Mouse (Mus musculus): Measurements from ENCODE around the gene Ehbp1l1. TPM values are rescaled to one million over a fixed set of nuclear protein-coding genes. Genes with fewer than 3 reads are reported as not detected.

Gene Ehbp1l1
- polyA plus RNA-seq, 1 experiment from 2014 or later, result 8.4 TPM

DNA sequence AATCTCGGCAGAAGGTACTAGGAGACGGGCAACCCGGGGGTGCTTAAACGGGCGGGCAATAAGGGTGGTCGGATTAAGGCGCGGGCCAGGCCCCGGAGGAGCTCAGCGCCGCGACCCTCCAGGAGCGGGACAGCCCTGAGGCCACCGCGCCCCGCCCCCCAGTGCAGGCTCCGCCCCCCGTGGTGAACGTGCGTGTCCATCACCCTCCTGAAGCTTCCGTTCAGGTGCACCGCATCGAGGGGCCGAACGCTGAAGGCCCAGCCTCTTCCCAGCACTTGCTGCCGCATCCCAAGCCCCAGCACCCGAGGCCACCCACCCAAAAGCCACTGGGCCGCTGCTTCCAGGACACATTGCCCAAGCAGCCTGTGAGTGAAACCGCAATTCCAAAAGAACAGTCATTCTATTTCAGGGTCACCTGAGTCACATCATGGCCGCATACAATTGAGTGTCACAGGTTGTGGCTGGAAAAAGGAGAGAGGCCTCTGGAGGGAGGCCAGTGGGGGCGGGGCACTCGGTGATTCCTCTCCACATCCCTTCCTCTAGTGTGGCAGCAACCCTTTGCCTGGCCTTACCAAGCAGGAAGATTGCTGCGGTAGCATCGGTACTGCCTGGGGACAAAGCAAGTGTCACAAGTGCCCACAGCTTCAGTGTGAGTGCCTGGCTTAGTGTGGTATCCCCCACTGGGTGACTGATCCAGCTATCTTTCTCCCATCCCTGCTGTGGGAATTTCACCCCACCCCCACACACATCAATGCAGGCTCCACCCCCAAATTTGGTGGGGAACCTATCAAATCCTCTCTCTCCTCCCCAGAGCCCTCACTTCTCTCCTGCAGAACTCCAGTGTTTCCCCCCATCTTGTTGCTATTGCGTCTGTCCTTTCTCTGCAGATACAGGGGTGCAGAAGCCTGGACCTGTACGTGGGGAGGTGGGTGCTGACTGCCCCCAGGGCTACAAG, 19.9 kb upstream of the Ehbp1l1 start:
- WGBS, result 4% methylated on average over 36 of the region's 36 CpGs
- DNase-seq (ENCODE audit: low spot score), result peak; percentile 68
- Histone ChIP-seq H3K36me3 (0 out of 2 replicates have a peak, but pooled peaks cover 2% of the 10 kb centered on the region), H3K9me3 (replicated peaks) (no peaks in the 10 kb centered on the region), H3K4me3 (peak overlapping the region; percentile 48), H3K27ac (peak overlapping the region; percentile 50), H3K4me1 (peaks cover 61% of the 10 kb centered on the region), H3K27me3 (ENCODE audit: low read depth, poor library complexity, severe bottlenecking) (peaks cover 86% of the 10 kb centered on the region)

DNA sequence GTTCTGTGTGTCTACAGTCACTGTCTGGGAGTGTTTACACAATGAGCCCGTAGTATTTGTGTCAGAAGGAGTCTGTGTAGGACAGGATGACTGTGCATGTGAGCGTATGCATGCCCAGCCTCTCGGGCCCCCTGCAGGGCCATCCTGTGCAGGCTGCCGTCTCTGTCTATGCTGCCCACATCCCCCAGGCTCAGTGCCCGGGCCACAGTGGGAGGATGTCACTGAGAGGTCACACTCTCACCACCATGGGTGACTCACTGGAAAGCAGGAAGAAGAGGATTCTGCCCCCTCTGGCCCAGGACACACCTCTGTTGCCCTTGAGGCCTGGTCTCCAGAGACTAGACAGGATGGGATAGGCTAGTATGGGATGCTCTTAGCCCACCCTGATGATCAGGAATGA, 17.5 kb upstream of the Ehbp1l1 start:
- Histone ChIP-seq H3K4me3 (0 out of 2 replicates have a peak overlapping the region, but pooled peaks have one; percentile 16), H3K9me3 (replicated peaks) (no peaks in the 10 kb centered on the region), H3K36me3 (0 out of 2 replicates have a peak, but pooled peaks cover 2% of the 10 kb centered on the region), H3K27ac (no peak overlapping the region), H3K27me3 (ENCODE audit: low read depth, poor library complexity, severe bottlenecking) (peaks cover 86% of the 10 kb centered on the region), H3K4me1 (peaks cover 66% of the 10 kb centered on the region)
- 75% methylated on average over 5 of the region's 5 CpGs for WGBS
- no peak for DNase-seq (ENCODE audit: low spot score)

DNA sequence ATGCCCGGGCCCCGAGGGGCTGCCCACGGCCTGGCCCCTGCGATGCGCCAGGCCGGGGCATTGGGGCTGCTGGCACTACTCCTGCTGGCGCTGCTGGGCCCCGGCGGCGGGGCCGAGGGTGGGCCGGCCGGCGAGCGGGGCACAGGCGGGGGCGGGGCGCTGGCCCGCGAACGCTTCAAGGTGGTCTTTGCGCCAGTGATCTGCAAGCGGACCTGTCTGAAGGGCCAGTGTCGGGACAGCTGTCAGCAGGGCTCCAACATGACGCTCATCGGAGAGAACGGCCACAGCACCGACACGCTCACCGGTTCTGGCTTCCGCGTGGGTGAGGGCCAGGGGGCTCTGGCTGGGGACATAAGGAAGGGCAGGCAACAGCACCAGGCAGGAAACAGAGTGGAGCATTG, 16.1 kb upstream of the Ehbp1l1 start:
- peaks cover 64% of the 10 kb centered on the region for H3K4me1 ChIP-seq
- DNase-seq (ENCODE audit: low spot score), result peak; percentile 74
- H3K4me3 ChIP-seq, result peak overlapping the region; percentile 81
- WGBS, result under 1% methylated on average over 32 of the region's 32 CpGs
- 0 out of 2 replicates have a peak, but pooled peaks cover 2% of the 10 kb centered on the region for H3K36me3 ChIP-seq
- H3K27ac ChIP-seq, result peak overlapping the region; percentile 92
- H3K9me3 ChIP-seq (replicated peaks), result no peaks in the 10 kb centered on the region
- peaks cover 77% of the 10 kb centered on the region for H3K27me3 ChIP-seq (ENCODE audit: low read depth, poor library complexity, severe bottlenecking)

DNA sequence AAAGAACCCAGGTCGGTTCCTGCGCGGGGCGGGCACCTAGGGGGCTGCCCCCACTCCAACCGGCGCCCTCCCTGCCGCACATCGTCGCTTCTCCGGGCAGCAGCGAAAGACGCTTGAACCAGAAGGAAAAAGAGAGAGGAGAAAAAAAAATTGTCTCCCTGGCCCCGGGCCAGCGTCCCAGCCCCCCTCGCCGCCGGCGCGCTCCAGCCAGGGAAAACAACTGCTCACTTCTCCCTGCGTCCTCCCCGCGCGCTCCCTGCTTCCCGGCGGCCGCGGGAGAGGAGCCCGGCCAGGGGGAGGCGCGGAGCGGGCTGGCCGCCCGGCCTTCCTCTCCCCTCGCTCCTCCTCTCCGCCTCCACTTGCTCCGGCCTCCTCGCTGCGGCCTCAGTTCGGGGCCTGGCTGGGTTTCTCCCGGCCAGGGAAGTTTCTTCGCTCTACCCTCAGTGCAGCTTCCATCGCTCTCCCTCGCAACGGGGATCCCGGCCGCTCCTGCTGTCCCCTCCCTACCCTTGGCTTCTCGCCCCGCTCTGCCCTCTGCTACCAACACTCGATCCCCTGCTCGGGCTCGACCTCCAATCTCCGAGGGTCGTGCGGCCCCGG, 15.6 kb upstream of the Ehbp1l1 start:
- under 1% methylated on average over 54 of the region's 55 CpGs for WGBS
- Histone ChIP-seq H3K36me3 (0 out of 2 replicates have a peak, but pooled peaks cover 2% of the 10 kb centered on the region), H3K4me3 (peak overlapping the region; percentile 81), H3K4me1 (peaks cover 59% of the 10 kb centered on the region), H3K9me3 (replicated peaks) (no peaks in the 10 kb centered on the region), H3K27ac (peak overlapping the region; percentile 92), H3K27me3 (ENCODE audit: low read depth, poor library complexity, severe bottlenecking) (peaks cover 72% of the 10 kb centered on the region)
- peak; percentile 78 for DNase-seq (ENCODE audit: low spot score)

DNA sequence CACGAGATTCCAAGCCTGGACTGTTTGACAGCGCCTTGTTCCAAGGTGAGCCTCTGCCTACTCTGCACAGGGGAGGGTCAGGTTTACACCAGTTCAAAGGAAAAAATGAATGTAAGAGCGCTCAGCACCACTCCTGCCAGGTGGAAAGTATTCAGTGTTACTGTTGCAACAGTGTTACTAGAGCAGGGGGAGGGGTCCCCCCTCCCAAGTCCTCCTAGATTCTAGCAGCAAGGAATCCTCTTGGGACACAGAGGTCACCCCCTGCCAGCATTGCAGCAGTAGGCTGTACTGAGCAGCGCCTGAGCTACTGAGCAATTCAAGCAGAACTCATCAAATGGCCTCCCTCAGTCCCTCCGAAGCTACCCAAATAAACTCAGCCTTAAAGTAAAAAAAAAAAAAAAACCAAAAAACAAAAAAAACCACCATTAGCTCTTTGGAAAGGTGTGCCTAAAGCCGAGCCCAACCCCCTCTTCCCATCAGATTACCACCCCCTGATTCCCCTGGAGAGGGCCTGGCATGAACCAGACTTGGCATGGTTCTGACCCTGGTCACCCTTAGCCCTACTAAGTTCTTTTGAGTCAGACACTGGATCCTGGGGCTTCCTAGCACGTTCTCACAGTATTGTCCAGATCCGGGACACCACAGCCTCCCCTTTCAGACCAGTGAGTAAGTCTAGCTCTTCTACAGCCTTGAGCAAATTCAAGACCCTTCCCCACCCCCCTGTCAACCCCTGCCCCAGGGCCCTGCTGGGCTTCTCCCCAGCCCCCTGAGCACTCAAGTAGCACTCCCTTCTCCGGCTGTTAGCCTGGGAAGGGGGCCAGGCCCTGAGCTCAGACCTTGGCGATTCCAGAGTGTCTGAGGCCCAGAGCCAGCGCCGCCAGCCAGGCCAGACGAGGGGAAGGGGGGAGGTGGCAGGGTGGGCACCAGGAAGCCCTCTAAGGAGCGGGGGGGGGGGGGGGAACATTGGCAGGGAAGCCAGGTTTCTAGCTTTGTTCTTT, 14.5 kb upstream of the Ehbp1l1 start, which contains the start of gene Ltbp3:
TSS of gene Ltbp3 (plus strand) at position 585 of the 998 bp plus-strand sequence.
- 23% methylated on average over 14 of the region's 14 CpGs for WGBS
- Histone ChIP-seq H3K9me3 (replicated peaks) (no peaks in the 10 kb centered on the region), H3K4me3 (peak within 1 kb of the TSS; percentile 81), H3K27ac (peak within 1 kb of the TSS; percentile 92), H3K36me3 (0 out of 2 replicates have a peak, but pooled peaks cover 2% of the 10 kb centered on the region), H3K4me1 (peaks cover 48% of the 10 kb centered on the region), H3K27me3 (ENCODE audit: low read depth, poor library complexity, severe bottlenecking) (peaks cover 64% of the 10 kb centered on the region)
- DNase-seq (ENCODE audit: low spot score), result peak; percentile 49

DNA sequence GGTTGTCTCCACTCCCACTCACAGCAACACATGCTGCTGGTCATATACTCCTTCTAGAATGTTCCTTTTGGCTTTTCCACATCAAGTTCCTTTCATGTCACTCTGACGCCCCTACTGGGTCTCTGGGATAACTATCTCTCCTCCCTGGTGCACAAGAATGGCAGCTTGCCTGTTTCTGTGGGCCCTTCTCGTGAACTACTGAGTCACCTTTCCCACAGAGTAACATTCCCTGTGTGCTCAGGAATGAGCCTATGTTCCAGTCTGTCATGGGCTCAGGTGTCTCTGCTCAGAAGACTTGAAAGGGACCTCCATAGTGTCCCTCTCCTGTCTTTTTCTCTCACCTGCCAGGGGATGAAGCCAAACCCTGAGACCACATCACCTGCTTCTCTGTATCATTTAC, 13.3 kb upstream of the Ehbp1l1 start:
- peaks cover 52% of the 10 kb centered on the region for H3K27me3 ChIP-seq (ENCODE audit: low read depth, poor library complexity, severe bottlenecking)
- no peak overlapping the region; the same call in 1 of the 2 replicates for H3K4me3 ChIP-seq
- DNase-seq (ENCODE audit: low spot score), result no peak
- no peaks in the 10 kb centered on the region for H3K9me3 ChIP-seq (replicated peaks)
- H3K27ac ChIP-seq, result no peak overlapping the region
- H3K36me3 ChIP-seq, result 0 out of 2 replicates have a peak, but pooled peaks cover 2% of the 10 kb centered on the region
- WGBS, result 63% methylated on average over 2 of the region's 2 CpGs
- peaks cover 43% of the 10 kb centered on the region for H3K4me1 ChIP-seq

DNA sequence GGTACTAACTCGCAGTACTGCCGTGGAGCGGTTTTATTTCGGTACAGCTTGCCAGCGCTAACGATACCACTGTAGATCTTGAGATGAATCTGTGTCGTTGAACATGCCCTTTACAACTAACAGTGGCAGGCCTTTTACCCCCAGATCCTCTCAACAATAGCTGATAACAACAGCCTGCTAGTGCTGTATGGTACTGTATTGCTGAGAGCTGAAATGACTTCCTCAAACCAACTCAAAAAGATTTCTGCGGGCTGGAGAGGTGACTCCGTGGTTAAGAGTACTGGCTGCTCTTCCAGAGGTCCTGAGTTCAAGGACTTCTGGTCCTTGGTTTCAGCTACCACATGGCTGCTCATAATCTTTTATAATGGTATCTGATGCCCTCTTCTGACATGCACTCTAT, 8.2 kb upstream of the Ehbp1l1 start:
- no peak for DNase-seq (ENCODE audit: low spot score)
- Histone ChIP-seq H3K4me1 (peaks cover 26% of the 10 kb centered on the region), H3K27me3 (ENCODE audit: low read depth, poor library complexity, severe bottlenecking) (peaks cover 13% of the 10 kb centered on the region), H3K9me3 (replicated peaks) (no peaks in the 10 kb centered on the region), H3K4me3 (no peak overlapping the region), H3K27ac (no peak overlapping the region), H3K36me3 (peaks cover 8% of the 10 kb centered on the region)
- 81% methylated on average over 9 of the region's 9 CpGs for WGBS

DNA sequence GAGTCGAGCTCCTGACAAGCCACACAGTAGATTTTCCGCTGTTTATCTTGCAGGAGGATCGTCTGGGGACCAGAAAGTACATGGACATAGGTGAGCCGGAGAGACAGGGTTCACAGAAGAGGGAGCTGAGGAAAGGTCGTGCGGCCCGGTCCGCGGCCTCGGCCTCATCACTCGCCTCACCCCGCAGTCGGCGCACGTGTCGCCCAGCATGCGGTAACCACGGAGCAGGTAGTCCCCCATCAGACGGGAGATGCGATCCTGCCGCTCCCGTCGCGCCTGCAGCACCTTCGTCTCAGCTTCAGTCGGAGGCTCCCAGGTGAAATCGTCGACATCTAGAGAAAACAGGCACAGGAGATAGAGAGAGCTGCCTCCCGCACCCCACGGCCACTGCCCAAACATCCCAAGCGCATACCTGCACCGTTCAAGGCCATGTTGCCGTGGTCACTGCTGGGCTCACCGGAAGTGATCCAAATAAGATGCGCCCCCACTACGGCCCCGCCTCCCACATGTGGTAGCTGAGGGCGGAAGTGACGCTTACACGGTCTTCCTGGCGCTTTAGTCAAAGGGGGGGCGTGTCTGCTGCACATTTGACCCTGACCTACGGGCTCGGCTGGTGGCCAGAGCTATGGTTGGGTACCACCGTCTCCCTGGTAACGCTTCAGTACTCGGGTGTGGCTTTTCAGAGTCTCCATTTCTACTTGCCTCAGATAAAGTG, 5.3 kb upstream of the Ehbp1l1 start:
- Histone ChIP-seq H3K4me1 (peaks cover 52% of the 10 kb centered on the region), H3K9me3 (replicated peaks) (no peaks in the 10 kb centered on the region), H3K27me3 (ENCODE audit: low read depth, poor library complexity, severe bottlenecking) (0 out of 2 replicates have a peak, but pooled peaks cover 3% of the 10 kb centered on the region), H3K4me3 (peak overlapping the region; percentile 97), H3K36me3 (peaks cover 22% of the 10 kb centered on the region), H3K27ac (peak overlapping the region; percentile 82)
- under 1% methylated on average over 47 of the region's 47 CpGs for WGBS
- DNase-seq (ENCODE audit: low spot score), result peak; percentile 98

DNA sequence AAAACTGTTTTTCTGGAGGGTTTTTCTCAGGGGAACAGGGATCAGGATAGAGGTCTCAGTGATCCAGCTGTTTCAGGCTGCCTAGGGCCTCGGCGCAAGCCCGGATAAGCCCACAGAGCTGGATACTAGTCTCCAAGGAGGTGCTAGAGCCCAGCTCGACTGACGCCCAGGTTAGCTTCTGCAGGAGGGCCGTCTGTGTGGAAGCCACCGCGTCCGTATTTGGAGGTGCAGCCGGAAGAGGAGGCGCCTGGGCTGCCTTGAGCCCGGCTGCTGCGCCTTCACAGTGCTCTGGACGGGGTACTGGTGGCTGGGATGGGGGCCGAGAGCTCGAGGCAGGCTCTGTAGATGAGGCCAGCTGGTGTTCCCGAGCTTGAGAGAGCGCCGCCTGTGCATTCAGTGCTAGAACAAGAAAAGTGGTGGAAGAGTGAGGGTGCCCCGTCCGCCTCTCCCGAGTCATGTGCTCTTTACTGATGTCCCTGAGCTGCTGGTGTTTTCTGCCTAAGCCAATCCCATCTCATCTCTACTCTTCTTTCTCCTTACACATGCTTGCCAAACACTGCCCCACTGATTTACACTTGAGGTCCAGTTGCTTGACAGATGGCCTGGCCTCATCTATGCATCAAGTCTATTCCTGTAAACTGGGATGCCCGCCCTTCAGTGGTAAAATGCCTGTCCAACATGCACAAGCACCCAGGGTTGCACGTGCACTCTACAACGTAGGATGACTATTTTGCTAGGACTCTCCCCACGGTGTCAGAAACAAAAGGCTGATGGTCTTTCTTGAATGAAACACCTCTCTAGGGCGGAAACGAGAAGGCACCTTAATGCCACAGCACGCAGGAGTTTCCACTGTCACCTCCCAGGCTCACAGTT, 4.4 kb upstream of the Ehbp1l1 start:
- Histone ChIP-seq H3K4me1 (peaks cover 61% of the 10 kb centered on the region), H3K4me3 (peak overlapping the region; percentile 97), H3K36me3 (peaks cover 25% of the 10 kb centered on the region), H3K27me3 (ENCODE audit: low read depth, poor library complexity, severe bottlenecking) (no peaks in the 10 kb centered on the region), H3K27ac (no peak overlapping the region; the same call in 1 of the 2 replicates), H3K9me3 (replicated peaks) (no peaks in the 10 kb centered on the region)
- no peak for DNase-seq (ENCODE audit: low spot score)
- WGBS, result 78% methylated on average over 29 of the region's 29 CpGs

DNA sequence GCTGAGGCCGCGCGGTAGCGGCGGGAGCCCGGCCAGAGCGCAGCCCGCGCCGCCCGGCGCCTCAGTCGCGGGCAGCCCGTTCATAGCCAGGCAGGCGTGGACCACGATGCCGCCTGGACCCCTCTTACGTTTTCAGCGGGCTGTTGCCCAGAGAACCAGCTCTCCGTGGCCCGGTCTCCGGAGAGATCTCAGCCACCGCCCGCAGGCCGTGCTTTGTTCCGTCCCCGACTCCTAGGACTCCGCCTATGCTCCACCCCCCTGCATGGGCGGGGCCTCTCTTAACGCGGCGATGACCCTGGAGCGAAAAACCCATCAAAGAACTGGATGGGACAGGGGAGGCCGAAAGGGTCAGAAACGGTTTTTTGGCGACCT, 3.3 kb upstream of the Ehbp1l1 start, which contains the start of gene Fam89b:
TSS of gene Fam89b (minus strand) at position 210 of the 372 bp plus-strand sequence.
- H3K4me1 ChIP-seq, result peaks cover 72% of the 10 kb centered on the region
- H3K9me3 ChIP-seq (replicated peaks), result no peaks in the 10 kb centered on the region
- under 1% methylated on average over 37 of the region's 37 CpGs for WGBS
- DNase-seq (ENCODE audit: low spot score), result peak; percentile 91
- peak within 1 kb of the TSS; percentile 98 for H3K27ac ChIP-seq
- peak within 1 kb of the TSS; percentile 97 for H3K4me3 ChIP-seq
- no peaks in the 10 kb centered on the region for H3K27me3 ChIP-seq (ENCODE audit: low read depth, poor library complexity, severe bottlenecking)
- peaks cover 36% of the 10 kb centered on the region for H3K36me3 ChIP-seq
